Mouse (Mus musculus) lung, adult 2 months (tissue): ENCODE data around the gene Adipor2. TPM values are rescaled to one million over a fixed set of nuclear protein-coding genes. Genes with fewer than 3 reads are reported as not detected.

Source experiments
- DNase-seq: peaks from one replicate; pipeline ENCODE4 v3.0.0; 2022
- H3K4me1 ChIP-seq: fragments of 200-500 bp; 2 replicates; pipeline ENCODE4 v1.6.1; 2011; ENCODE audit warnings: low read length; ENCODE audit not compliant: control insufficient read depth, insufficient read depth
- H3K4me3 ChIP-seq: fragments of 200-500 bp; replicated peaks from 2 replicates; pipeline ENCODE3; 2011; ENCODE audit warnings: low read depth, mild to moderate bottlenecking, control low read depth, low read length; ENCODE audit errors: extremely low read depth
- CTCF ChIP-seq: fragments of 200-500 bp; IDR thresholded peaks from 2 replicates; pipeline ENCODE4 v1.5.1; 2011; ENCODE audit warnings: mild to moderate bottlenecking, low read length, control low read depth; ENCODE audit not compliant: insufficient read depth
- POLR2A ChIP-seq: fragments of 200-500 bp; IDR thresholded peaks from 2 replicates; pipeline ENCODE4 v1.6.1; 2011; ENCODE audit warnings: low read depth, mild to moderate bottlenecking, control low read depth, low read length, borderline replicate concordance; ENCODE audit errors: extremely low read depth
- WGBS: fragments of 180-500 bp; shearing (Covaris S2); methylation state at CpG from one replicate; pipeline ENCODE4 v1.1.7; 2018; 5-methylcytosine and 5-hydroxymethylcytosine counted together
- polyA plus RNA-seq: library from polyadenylated mRNA; depleted of rRNA; stranded (reverse); fragments of >200 nt; gene quantifications from 2 replicates; pipeline ENCODE4 v1.2.3, GENCODE M21; 2012

The Adipor2 gene
- polyA plus RNA-seq, 1 experiment = 81.0 TPM

DNA sequence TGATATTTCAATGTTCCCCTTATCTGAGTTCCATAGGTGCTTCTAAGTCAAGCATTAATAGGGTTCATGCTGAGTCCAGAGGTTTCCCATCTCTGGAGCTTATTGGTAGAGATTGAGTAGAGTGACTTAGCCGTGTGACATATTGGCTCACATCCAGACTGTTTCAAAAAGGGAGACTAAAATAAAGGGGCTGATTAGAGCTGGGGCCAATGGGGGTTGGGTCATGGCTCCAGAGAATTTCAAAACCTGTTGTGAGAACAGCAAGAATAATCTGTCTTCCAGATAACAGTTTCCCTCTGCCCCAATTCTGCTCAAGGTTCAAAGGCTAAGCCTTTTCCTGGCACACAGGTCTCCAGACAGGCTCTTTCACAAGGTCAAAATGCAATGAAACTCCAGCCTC, 7.7 kb downstream of the Adipor2 start:
- no peak overlapping the region for H3K4me3 ChIP-seq
- 39% methylated on average over 1 of the region's 1 CpGs for WGBS
- no peak for TF ChIP-seq CTCF
- no peak for TF ChIP-seq POLR2A
- H3K4me1 ChIP-seq = no peaks in the 10 kb centered on the region
- DNase-seq = no peak

- 70% methylated on average over 9 of the region's 9 CpGs for WGBS
- Histone ChIP-seq H3K4me3 (no peak overlapping the region), H3K4me1 (no peaks in the 10 kb centered on the region)
- no peak for TF ChIP-seq POLR2A
- no peak for TF ChIP-seq CTCF
- DNase-seq = no peak
Measured at GRCm38 (mm10) chr6:119408582-119408981, 8.9 kb downstream of the Adipor2 start.

DNA sequence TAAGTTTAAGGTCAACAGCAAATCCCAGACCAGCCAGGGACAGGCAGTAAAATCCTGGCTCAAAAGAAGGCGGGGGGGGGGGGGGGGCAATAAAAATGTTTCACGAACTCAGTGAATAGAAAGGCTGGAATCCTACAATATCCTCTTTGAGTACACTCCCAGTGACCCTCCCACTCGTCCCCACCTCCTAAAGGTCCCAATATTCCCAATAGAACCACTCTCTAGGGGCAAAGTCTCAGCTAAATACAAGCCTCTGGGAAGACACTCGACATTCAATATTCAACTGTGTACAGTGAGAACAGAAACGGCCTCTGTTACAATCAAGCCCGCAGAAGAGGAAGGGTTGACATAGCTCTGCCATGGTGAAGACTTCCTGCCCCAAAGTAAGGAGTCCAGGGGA, 9.7 kb downstream of the Adipor2 start:
- no peak for DNase-seq
- TF ChIP-seq CTCF (no peak), POLR2A (no peak)
- 42% methylated on average over 6 of the region's 6 CpGs for WGBS
- Histone ChIP-seq H3K4me1 (no peaks in the 10 kb centered on the region), H3K4me3 (no peak overlapping the region)

- TF ChIP-seq CTCF (no peak), POLR2A (no peak)
- DNase-seq = no peak
- H3K4me3 ChIP-seq = no peak overlapping the region
- H3K4me1 ChIP-seq = 0 out of 2 replicates have a peak, but pooled peaks cover 2% of the 10 kb centered on the region
- 80% methylated on average over 8 of the region's 8 CpGs for WGBS
Measured at GRCm38 (mm10) chr6:119406528-119406927, 11.0 kb downstream of the Adipor2 start.

- no peak for TF ChIP-seq CTCF
- TF ChIP-seq POLR2A = no peak
- WGBS = 74% methylated on average over 7 of the region's 7 CpGs
Measured at GRCm38 (mm10) chr6:119405310-119405709, 12.2 kb downstream of the Adipor2 start.

GRCm38 (mm10) chr6:119404854-119405253, 12.7 kb downstream of the Adipor2 start:
- TF ChIP-seq POLR2A = no peak
- TF ChIP-seq CTCF = no peak
- Histone ChIP-seq H3K4me1 (0 out of 2 replicates have a peak, but pooled peaks cover 2% of the 10 kb centered on the region), H3K4me3 (no peak overlapping the region)
- WGBS = 80% methylated on average over 4 of the region's 4 CpGs
- no peak for DNase-seq

More at GRCm38 (mm10) chr6:119405310-119405709, 12.2 kb downstream of the Adipor2 start:
- Histone ChIP-seq H3K4me1 (0 out of 2 replicates have a peak, but pooled peaks cover 2% of the 10 kb centered on the region), H3K4me3 (no peak overlapping the region)
- no peak for DNase-seq

- WGBS = 81% methylated on average over 3 of the region's 3 CpGs
- TF ChIP-seq POLR2A (no peak), CTCF (no peak)
- DNase-seq = no peak
Measured at GRCm38 (mm10) chr6:119402976-119403375, 14.5 kb downstream of the Adipor2 start.

DNA sequence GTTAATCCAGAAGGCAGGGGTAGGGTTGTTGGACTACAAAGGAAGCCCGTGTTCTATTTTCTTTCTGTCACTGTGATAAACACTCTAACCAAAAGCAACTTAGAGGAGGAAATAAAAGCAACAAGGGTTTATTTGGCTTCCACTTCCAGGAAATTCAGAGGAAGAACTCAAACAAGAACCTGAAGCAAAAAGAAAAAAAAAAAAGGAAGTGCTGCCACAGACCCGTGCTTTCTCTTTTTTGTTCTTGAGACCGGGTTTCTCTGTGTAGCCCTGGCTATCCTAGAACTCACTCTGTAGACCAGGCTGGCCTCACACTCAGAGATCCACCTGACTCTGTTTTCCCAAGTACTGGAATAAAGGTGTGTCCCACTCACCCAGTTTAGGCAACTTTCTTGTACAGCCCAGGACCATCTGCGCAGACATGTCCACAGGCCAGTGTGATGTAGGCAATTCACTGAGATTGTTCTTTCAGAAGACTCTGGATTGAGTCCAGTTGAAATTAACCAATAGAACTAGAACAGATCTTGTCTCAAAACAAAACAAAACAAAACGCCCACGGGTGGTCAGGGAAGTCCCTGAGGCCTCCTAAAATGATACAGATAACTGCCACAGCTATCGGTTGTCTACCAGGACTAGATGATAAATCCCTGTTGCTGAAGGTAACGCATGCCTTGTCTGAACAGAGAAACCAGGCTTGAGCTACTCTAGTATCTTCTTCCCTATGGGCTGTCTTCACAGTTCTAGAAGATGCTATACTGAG, 15.8 kb downstream of the Adipor2 start:
- Histone ChIP-seq H3K4me3 (no peak overlapping the region), H3K4me1 (0 out of 2 replicates have a peak, but pooled peaks cover 2% of the 10 kb centered on the region)
- no peak for DNase-seq
- TF ChIP-seq CTCF (no peak), POLR2A (no peak)
- 56% methylated on average over 8 of the region's 8 CpGs for WGBS

More at GRCm38 (mm10) chr6:119402976-119403375, 14.5 kb downstream of the Adipor2 start:
- Histone ChIP-seq H3K4me3 (no peak overlapping the region), H3K4me1 (0 out of 2 replicates have a peak, but pooled peaks cover 2% of the 10 kb centered on the region)

GRCm38 (mm10) chr6:119400649-119401048, 16.9 kb downstream of the Adipor2 start:
- no peak for TF ChIP-seq CTCF
- no peak for TF ChIP-seq POLR2A
- no peak for DNase-seq
- H3K4me1 ChIP-seq = peaks cover 8% of the 10 kb centered on the region
- no peak overlapping the region for H3K4me3 ChIP-seq
- 80% methylated on average over 3 of the region's 3 CpGs for WGBS

DNA sequence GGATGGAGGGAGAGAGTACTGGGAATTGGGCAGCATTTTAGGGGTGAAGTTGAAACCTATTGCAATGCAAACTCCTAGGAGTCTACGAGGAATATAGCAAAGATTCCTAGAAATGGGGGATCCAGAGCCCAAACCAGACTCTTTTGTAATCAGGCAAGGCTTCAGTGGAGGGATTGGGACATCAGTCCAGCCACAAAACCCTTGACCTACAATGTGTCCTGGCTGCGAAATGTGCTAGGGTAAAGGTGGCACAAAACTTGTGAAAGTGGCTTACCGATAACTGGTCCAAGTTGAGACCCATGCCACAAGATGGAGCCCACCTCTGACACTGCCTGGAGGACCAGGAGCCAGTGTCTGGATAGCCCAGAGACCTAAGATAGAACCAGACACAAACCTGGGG, 18.1 kb downstream of the Adipor2 start:
- DNase-seq = no peak
- H3K4me3 ChIP-seq = no peak overlapping the region
- peaks cover 14% of the 10 kb centered on the region for H3K4me1 ChIP-seq
- no peak for TF ChIP-seq CTCF
- WGBS = 87% methylated on average over 3 of the region's 3 CpGs
